Comparison of ENCODE assay signal across 11 mouse cellular contexts in genomic region chr1:59524071-59524470, GRCm38 (mm10). TPM values are rescaled to one million over a fixed set of nuclear protein-coding genes. Genes with fewer than 3 reads are reported as not detected.
DNase-seq lines count a peak whose midpoint lies in the region; ATAC-seq and TF ChIP-seq lines count a peak whose summit lies in the region.
"Had no signal": no experiment of that assay in that cellular context is flagged by ENCODE, and none has a peak within 500 bp of the region (broad histone marks: within the 10 kb centered on the region; RNA-seq: fewer than 3 reads in every experiment).

No protein-coding gene starts in this region.

- no peak for TF ChIP-seq CTCF in layer of hippocampus, adult 2 months (conservative IDR thresholded peaks at IDR 0.05)

- H3K4me3 ChIP-seq in layer of hippocampus, adult 2 months, result no peak overlapping the region; the same call in 1 of the 2 replicates
- no peak overlapping the region for H3K4me3 ChIP-seq in embryonic facial prominence, embryonic 11.5 days (ENCODE audit: low read depth, low read length)
- no peak overlapping the region for H3K4me3 ChIP-seq in hindbrain, embryonic 16.5 days (ENCODE audit: low read length)
- H3K4me3 ChIP-seq in neural tube, embryonic 14.5 days (ENCODE audit: low read depth, low read length), result no peak overlapping the region
- no peak overlapping the region for H3K4me3 ChIP-seq in kidney, embryonic 15.5 days (replicated peaks)
- H3K4me3 ChIP-seq: myocyte had no signal

- 59% methylated on average over 2 of the region's 2 CpGs for WGBS in embryonic facial prominence, embryonic 11.5 days
- 25% methylated on average over 2 of the region's 2 CpGs for WGBS in hindbrain, embryonic 16.5 days
- WGBS in neural tube, embryonic 14.5 days, result 29% methylated on average over 2 of the region's 2 CpGs
- 72% methylated on average over 2 of the region's 2 CpGs for WGBS in kidney, embryonic 15.5 days

- ATAC-seq in embryonic facial prominence, embryonic 11.5 days (replicated peaks; ENCODE audit: insufficient number of reproducible peaks, low FRiP score, low TSS enrichment, low read depth), result 0 out of 2 replicates have a peak, but pooled peaks have one; percentile 39
- ATAC-seq in hindbrain, embryonic 16.5 days, result peak; percentile 84
- ATAC-seq in neural tube, embryonic 14.5 days (ENCODE audit: low read depth), result peak; percentile 83; the same call in 1 of the 2 replicates
- no peak for ATAC-seq in CD4-positive, CD25-positive, alpha-beta regulatory T cell, adult 4 months
- ATAC-seq in kidney, embryonic 15.5 days (replicated peaks; ENCODE audit: low FRiP score), result no peak
- ATAC-seq: liver, postnatal 0 days had no signal

- no peaks in the 10 kb centered on the region for H3K27me3 ChIP-seq in embryonic facial prominence, embryonic 11.5 days (ENCODE audit: control insufficient read depth, insufficient read depth, low read length)
- H3K27me3 ChIP-seq in hindbrain, embryonic 16.5 days (replicated peaks; ENCODE audit: control insufficient read depth, insufficient read depth, low read length), result no peaks in the 10 kb centered on the region
- no peaks in the 10 kb centered on the region for H3K27me3 ChIP-seq in neural tube, embryonic 14.5 days (ENCODE audit: control insufficient read depth, insufficient read depth, low read length)
- no peaks in the 10 kb centered on the region; the same call in 1 of the 2 replicates for H3K27me3 ChIP-seq in kidney, embryonic 15.5 days

- H3K4me2 ChIP-seq in embryonic facial prominence, embryonic 11.5 days (ENCODE audit: low read depth, low read length), result no peak overlapping the region
- H3K4me2 ChIP-seq in hindbrain, embryonic 16.5 days (ENCODE audit: low read length), result no peak overlapping the region; the same call in 1 of the 2 replicates
- no peak overlapping the region for H3K4me2 ChIP-seq in neural tube, embryonic 14.5 days (ENCODE audit: low read depth, low read length)
- no peak overlapping the region for H3K4me2 ChIP-seq in kidney, embryonic 15.5 days

- peak in 1 of 2 experiments; percentile 8 for DNase-seq in layer of hippocampus, adult 2 months (ENCODE audit: low spot score in 2 of 2)
- no peak for DNase-seq in layer of hippocampus, adult 9-10 months (ENCODE audit: low spot score)
- DNase-seq in embryonic facial prominence, embryonic 11.5 days (ENCODE audit: low spot score), result no peak
- no peak for DNase-seq in heart, adult 8-10 months (ENCODE audit: low spot score)
- DNase-seq: B cell, adult 2 months; liver, postnatal 0 days had no signal

- H3K4me1 ChIP-seq in embryonic facial prominence, embryonic 11.5 days (ENCODE audit: control insufficient read depth, insufficient read depth, low read length), result no peaks in the 10 kb centered on the region
- H3K4me1 ChIP-seq in hindbrain, embryonic 16.5 days (ENCODE audit: control insufficient read depth, insufficient read depth, low read depth, low read length), result peaks cover 3% of the 10 kb centered on the region
- H3K4me1 ChIP-seq in neural tube, embryonic 14.5 days (ENCODE audit: control insufficient read depth, insufficient read depth, low read length), result peaks cover 10% of the 10 kb centered on the region; the same call in 1 of the 2 replicates
- peaks cover 34% of the 10 kb centered on the region for H3K4me1 ChIP-seq in kidney, embryonic 15.5 days

- H3K9ac ChIP-seq in embryonic facial prominence, embryonic 11.5 days (replicated peaks; ENCODE audit: low read length), result no peak overlapping the region
- no peak overlapping the region for H3K9ac ChIP-seq in hindbrain, embryonic 16.5 days (ENCODE audit: low read depth, low read length)
- no peak overlapping the region for H3K9ac ChIP-seq in neural tube, embryonic 14.5 days (replicated peaks; ENCODE audit: low read depth, low read length)
- H3K9ac ChIP-seq in kidney, embryonic 15.5 days, result no peak overlapping the region
- H3K9ac ChIP-seq: liver, postnatal 0 days had no signal

- no peaks in the 10 kb centered on the region for H3K9me3 ChIP-seq in embryonic facial prominence, embryonic 11.5 days (replicated peaks; ENCODE audit: control insufficient read depth, low read length)
- H3K9me3 ChIP-seq in hindbrain, embryonic 16.5 days (ENCODE audit: control insufficient read depth, low read length), result no peaks in the 10 kb centered on the region
- H3K9me3 ChIP-seq in neural tube, embryonic 14.5 days (ENCODE audit: control insufficient read depth, low read length), result no peaks in the 10 kb centered on the region
- H3K9me3 ChIP-seq in kidney, embryonic 15.5 days (replicated peaks), result no peaks in the 10 kb centered on the region

- H3K36me3 ChIP-seq in embryonic facial prominence, embryonic 11.5 days (replicated peaks; ENCODE audit: control insufficient read depth, insufficient read depth, low read depth, low read length), result no peaks in the 10 kb centered on the region
- no peaks in the 10 kb centered on the region for H3K36me3 ChIP-seq in hindbrain, embryonic 16.5 days (ENCODE audit: control insufficient read depth, insufficient read depth, low read length)
- H3K36me3 ChIP-seq in neural tube, embryonic 14.5 days (ENCODE audit: control insufficient read depth, insufficient read depth, low read length), result no peaks in the 10 kb centered on the region
- no peaks in the 10 kb centered on the region for H3K36me3 ChIP-seq in kidney, embryonic 15.5 days

- peak overlapping the region; percentile 70; the same call in 1 of the 2 replicates for H3K27ac ChIP-seq in layer of hippocampus, adult 2 months
- H3K27ac ChIP-seq in embryonic facial prominence, embryonic 11.5 days (replicated peaks; ENCODE audit: low read depth, low read length), result no peak overlapping the region
- peak overlapping the region; percentile 62; the same call in 1 of the 2 replicates for H3K27ac ChIP-seq in hindbrain, embryonic 16.5 days (ENCODE audit: low read depth, low read length)
- 0 out of 2 replicates have a peak overlapping the region, but pooled peaks have one; percentile 60 for H3K27ac ChIP-seq in neural tube, embryonic 14.5 days (ENCODE audit: low read depth, low read length)
- H3K27ac ChIP-seq in kidney, embryonic 15.5 days, result no peak overlapping the region

RNA-seq across cellular contexts. Expression of gene Gm973, which starts 8.0 kb away (rescaled TPM):
- 10 to 100 TPM; 14.5 to 16.1 TPM for total RNA-seq in layer of hippocampus, adult 2 months (2021)
- polyA plus RNA-seq in embryonic facial prominence, embryonic 11.5 days (2014; fragmentation: Nextera tagmentation; extraction: Ambion mirVana), result 2.3 and 3.7 TPM in 2 replicates
- polyA plus RNA-seq in hindbrain, embryonic 16.5 days (2015; fragmentation: Nextera tagmentation; extraction: Ambion mirVana), result 11.3 and 11.5 TPM in 2 replicates
- 9.0 and 13.2 TPM in 2 replicates for polyA plus RNA-seq in neural tube, embryonic 14.5 days (2014; fragmentation: Nextera tagmentation; extraction: Ambion mirVana)
- 1 to 10 TPM; 1.1 to 2.2 TPM for polyA plus RNA-seq in CD4-positive, CD25-positive, alpha-beta regulatory T cell, adult 4 months (2017; shearing (Covaris generic))
- total RNA-seq in heart, adult 8-10 months (2022), result under 1 TPM in 2 of 4 experiments, not detected in 2; 0.16 to 0.53 TPM
- 0.73 and 0.85 TPM in 2 replicates for polyA plus RNA-seq in kidney, embryonic 15.5 days (2015; fragmentation: Nextera tagmentation; extraction: Ambion mirVana)
- polyA plus RNA-seq: liver, postnatal 0 days; myocyte had no signal

RNA-seq across cellular contexts. Expression of gene Fzd7, which starts 41.8 kb away (rescaled TPM):
- 1 to 10 TPM; 5.4 to 6.7 TPM for total RNA-seq in layer of hippocampus, adult 2 months (2021)
- polyA plus RNA-seq in embryonic facial prominence, embryonic 11.5 days (2014; fragmentation: Nextera tagmentation; extraction: Ambion mirVana), result 19.3 and 21.6 TPM in 2 replicates
- 1.9 and 2.7 TPM in 2 replicates for polyA plus RNA-seq in hindbrain, embryonic 16.5 days (2015; fragmentation: Nextera tagmentation; extraction: Ambion mirVana)
- polyA plus RNA-seq in neural tube, embryonic 14.5 days (2014; fragmentation: Nextera tagmentation; extraction: Ambion mirVana), result 4.3 and 4.5 TPM in 2 replicates
- polyA plus RNA-seq in CD4-positive, CD25-positive, alpha-beta regulatory T cell, adult 4 months (2017; shearing (Covaris generic)), result not detected
- 1 to 10 TPM; 6.2 to 8.5 (median 7.6) TPM for total RNA-seq in heart, adult 8-10 months (2022)
- 19.1 and 19.5 TPM in 2 replicates for polyA plus RNA-seq in kidney, embryonic 15.5 days (2015; fragmentation: Nextera tagmentation; extraction: Ambion mirVana)

Comparison
In these comparisons a context has a peak if more than half of its experiments do, and no peak if none do; other contexts are left out.
1. H3K27ac ChIP-seq: peak in layer of hippocampus, adult 2 months (single experiment), hindbrain, embryonic 16.5 days (single experiment) and neural tube, embryonic 14.5 days (single experiment); none in embryonic facial prominence, embryonic 11.5 days (single experiment) and kidney, embryonic 15.5 days (single experiment).
2. ATAC-seq: peak in embryonic facial prominence, embryonic 11.5 days (single experiment), hindbrain, embryonic 16.5 days (single experiment) and neural tube, embryonic 14.5 days (single experiment); none in CD4-positive, CD25-positive, alpha-beta regulatory T cell, adult 4 months (single experiment) and kidney, embryonic 15.5 days (single experiment).